Mouse (Mus musculus) left cerebral cortex, adult 2 months (tissue): ENCODE measurements at regions not wholly inside any gene's neighbourhood (a gene's known extent, or its start where the extent isn't known, plus 50 kb on each side); places are given as distances from the start of the nearest gene placed in this dataset.

ENCODE experiments used
- DNase-seq, 2 experiments: peaks; one replicate each; pipeline ENCODE4 v3.0.0; 2021 to 2022; ENCODE audit warnings: low spot score in 2 of 2, mixed read lengths in 1 of 2; ENCODE audit errors: extremely low spot score in 1 of 2
- H3K27ac ChIP-seq: fragments of 200-600 bp; 2 replicates; pipeline ENCODE4 v1.8.1; 2022
- H3K4me3 ChIP-seq: fragments of 200-600 bp; 2 replicates; pipeline ENCODE4 v1.8.1; 2022
- CTCF ChIP-seq: fragments of 200-600 bp; IDR thresholded peaks from 2 replicates; pipeline ENCODE4 v1.8.1; 2022; ENCODE audit warnings: antibody characterized with exemption, mild to moderate bottlenecking, moderate library complexity
- intact Hi-C: fragments of 180-260 bp; cut with DNase I; formaldehyde crosslinking; loops from one replicate; pipeline ENCODE4 v1.15.1; 2025

DNA sequence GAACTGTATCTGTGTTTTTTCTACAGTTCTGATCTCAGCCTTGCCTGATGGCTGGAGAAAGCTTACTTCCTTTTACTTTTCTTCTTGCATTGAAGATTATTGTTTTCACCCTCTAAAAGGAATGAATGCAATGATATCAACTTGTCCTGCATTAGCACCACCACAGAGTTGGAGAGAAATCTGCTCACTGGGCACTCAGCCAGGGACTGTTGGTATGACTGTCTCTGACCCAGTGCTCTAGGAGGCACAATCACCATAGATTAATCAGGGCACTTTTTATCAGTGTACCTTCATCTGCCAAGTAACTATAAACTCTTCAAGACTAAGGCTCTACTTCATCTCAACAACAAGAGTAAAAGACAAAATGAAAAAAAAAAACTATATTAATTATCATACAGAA is 888.1 kb downstream of the 5730522E02Rik start:
- Histone ChIP-seq H3K27ac (no peak overlapping the region), H3K4me3 (no peak overlapping the region)
- no peak for DNase-seq
- intact Hi-C loops, result no loop called here
- TF ChIP-seq CTCF, result no peak

DNA sequence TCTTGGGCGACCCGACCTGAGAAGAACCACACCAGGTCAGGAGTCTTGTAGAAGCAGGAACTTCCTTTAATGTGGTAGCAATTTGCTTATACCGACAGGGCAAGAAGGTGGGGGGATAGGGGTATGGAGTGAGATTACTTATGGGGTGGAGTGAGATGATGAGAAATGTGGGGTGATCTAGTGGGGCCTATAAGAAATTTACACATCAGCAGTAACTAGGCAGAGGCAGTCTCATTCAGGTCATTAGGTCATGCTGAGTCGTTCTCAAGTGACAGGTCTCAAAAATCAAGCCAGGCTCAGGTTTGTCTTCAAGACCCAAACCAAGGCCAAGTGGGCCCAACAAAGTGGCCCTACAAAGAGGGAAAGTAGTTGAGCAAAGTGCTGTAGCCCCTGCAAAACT is 889.1 kb downstream of the 5730522E02Rik start:
- Histone ChIP-seq H3K4me3 (no peak overlapping the region), H3K27ac (no peak overlapping the region)
- intact Hi-C loops, result no loop called here
- no peak for TF ChIP-seq CTCF
- no peak for DNase-seq

DNA sequence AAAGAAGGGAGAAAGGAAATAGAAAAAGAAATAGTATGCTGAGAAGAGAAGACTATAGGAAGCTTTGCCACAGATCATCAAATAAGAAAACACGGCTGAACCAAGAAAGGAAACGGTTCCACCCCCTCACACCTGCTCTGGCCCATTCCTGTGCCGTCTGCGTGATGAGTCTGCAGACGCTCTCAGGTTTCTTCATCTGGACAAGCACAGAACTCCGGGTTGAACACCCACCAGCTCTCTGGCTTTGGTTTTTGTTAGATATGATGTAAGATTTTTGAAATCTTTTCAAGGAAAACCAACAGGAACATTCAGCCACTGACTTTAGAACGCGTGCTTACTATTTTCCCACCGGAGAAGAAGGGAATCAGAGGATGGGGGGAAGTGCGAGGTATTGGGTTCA is 895.9 kb downstream of the 5730522E02Rik start:
- intact Hi-C loops, result loop anchor here (2.0 to 10.0 kb wide), 7 partner anchors 42 to 1660 kb away; no protein-coding TSS in a partner anchor
- H3K4me3 ChIP-seq, result peak overlapping the region; percentile 23; the same call in 1 of the 2 replicates
- peak; percentile 39 to 60 for DNase-seq
- peak overlapping the region; percentile 69 for H3K27ac ChIP-seq
- TF ChIP-seq CTCF, result no peak

DNA sequence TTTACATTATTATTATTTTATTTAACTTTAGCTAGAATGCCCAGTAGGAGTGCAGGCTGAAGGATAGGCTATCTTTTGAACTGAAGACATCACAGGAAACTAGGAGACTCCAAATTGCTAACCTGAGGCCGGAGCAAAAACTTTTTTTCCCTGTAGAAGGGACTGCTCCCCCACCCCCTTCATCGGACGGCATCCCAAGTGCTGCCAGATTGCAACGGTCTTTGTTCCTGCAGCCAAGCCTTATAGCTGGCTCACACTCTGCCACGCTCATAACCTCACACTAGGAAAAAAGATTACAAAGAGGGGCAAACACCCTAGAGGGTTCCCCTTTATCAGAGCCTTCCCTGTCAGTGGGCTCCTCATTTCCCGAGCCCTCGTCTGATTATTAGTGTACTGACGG is 896.7 kb downstream of the 5730522E02Rik start:
- Histone ChIP-seq H3K27ac (peak overlapping the region; percentile 69), H3K4me3 (peak overlapping the region; percentile 23; the same call in 1 of the 2 replicates)
- DNase-seq, result no peak
- intact Hi-C loops, result loop anchor here (2.0 to 10.0 kb wide), 7 partner anchors 43 to 1661 kb away; no protein-coding TSS in a partner anchor
- no peak for TF ChIP-seq CTCF

DNA sequence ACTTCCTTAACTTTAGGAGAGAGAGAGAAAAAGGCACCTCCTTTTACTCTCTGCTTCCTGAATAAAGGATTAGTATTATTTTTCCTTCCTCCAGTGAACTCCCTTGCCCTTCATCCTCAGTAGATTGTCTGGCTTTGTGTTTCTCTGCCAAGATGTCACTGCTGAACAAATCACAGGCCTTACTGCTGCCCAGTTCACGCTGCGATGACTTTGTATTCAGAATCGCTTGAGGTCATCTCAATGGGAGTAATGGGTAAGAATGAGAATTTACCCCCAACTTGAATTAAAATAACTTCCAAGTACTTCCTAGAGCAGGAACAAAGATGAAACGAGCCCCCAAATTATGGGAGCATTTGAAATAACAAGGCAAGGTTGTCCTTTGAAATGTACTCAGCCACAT is 897.3 kb downstream of the 5730522E02Rik start:
- TF ChIP-seq CTCF, result no peak
- intact Hi-C loops, result loop anchor here (5.0 to 10.0 kb wide), 6 partner anchors 431 to 1661 kb away; no protein-coding TSS in a partner anchor
- no peak overlapping the region for H3K27ac ChIP-seq
- no peak for DNase-seq
- no peak overlapping the region for H3K4me3 ChIP-seq

GRCm38 (mm10) chr11:25310754-25311153 is 899.8 kb downstream of the 5730522E02Rik start:
- Histone ChIP-seq H3K4me3 (no peak overlapping the region), H3K27ac (no peak overlapping the region; the same call in 1 of the 2 replicates)
- intact Hi-C loops, result loop anchor here (5.0 to 10.0 kb wide), 6 partner anchors 434 to 1664 kb away; no protein-coding TSS in a partner anchor
- no peak for DNase-seq
- no peak for TF ChIP-seq CTCF

- DNase-seq, result peak; percentile 60 to 62
- intact Hi-C loops, result loop anchor here (2.0 to 10.0 kb wide), 2 partner anchors 774 to 1220 kb away; no protein-coding TSS in a partner anchor
These were observed 909.4 kb downstream of the 5730522E02Rik start for GRCm38 (mm10) chr11:25301130-25301529.

GRCm38 (mm10) chr11:25288346-25288745 is 922.2 kb downstream of the 5730522E02Rik start:
- Histone ChIP-seq H3K27ac (peak overlapping the region; percentile 29; the same call in 1 of the 2 replicates), H3K4me3 (peak overlapping the region; percentile 40)
- no peak for TF ChIP-seq CTCF
- intact Hi-C loops, result loop anchor here (5.0 kb wide), 2 partner anchors 131 to 256 kb away; no protein-coding TSS in a partner anchor
- DNase-seq, result no peak

More at GRCm38 (mm10) chr11:25301130-25301529, 909.4 kb downstream of the 5730522E02Rik start:
- H3K4me3 ChIP-seq, result no peak overlapping the region
- H3K27ac ChIP-seq, result 0 out of 2 replicates have a peak overlapping the region, but pooled peaks have one; percentile 47
- TF ChIP-seq CTCF, result peak; percentile 75

DNA sequence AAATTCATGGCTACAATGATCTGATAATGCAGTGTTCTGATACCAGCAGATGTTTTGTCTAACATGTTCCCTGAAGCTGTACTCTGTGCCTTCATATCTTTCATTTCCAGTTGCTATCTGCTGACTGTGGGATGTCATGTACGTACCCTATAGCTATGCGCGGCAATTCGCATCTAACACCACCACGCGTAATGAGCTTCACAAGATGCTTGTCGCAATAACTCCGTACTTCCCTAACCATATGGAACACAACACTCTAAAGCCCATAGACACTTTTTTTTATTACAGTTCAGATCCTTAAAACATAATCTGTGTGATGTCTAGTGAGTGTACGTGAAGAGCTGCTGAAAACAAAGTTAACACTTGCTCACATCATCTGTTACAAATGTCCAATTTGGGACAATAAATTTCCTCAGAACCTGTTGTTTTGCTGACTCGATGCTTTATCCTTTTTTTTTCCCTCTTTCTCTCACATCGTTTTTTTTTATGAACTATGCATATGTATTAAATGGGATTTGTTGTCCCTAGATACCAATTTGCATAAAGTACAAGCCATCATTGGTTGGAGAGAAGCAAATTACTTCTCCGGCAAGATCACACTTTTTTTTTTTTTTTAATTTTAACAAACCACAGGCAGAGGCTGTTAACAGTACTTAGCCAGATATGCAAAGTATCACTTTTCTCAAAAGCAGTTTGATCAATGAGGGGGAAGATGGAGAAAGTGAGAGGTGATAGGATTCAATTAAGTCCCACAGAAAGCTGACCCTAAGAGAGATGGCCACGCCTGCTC is 922.9 kb downstream of the 5730522E02Rik start:
- DNase-seq, result no peak
- Histone ChIP-seq H3K27ac (peak overlapping the region; percentile 29; the same call in 1 of the 2 replicates), H3K4me3 (peak overlapping the region; percentile 40)
- intact Hi-C loops, result loop anchor here (5.0 kb wide), 2 partner anchors 130 to 255 kb away; no protein-coding TSS in a partner anchor
- TF ChIP-seq CTCF, result no peak

DNA sequence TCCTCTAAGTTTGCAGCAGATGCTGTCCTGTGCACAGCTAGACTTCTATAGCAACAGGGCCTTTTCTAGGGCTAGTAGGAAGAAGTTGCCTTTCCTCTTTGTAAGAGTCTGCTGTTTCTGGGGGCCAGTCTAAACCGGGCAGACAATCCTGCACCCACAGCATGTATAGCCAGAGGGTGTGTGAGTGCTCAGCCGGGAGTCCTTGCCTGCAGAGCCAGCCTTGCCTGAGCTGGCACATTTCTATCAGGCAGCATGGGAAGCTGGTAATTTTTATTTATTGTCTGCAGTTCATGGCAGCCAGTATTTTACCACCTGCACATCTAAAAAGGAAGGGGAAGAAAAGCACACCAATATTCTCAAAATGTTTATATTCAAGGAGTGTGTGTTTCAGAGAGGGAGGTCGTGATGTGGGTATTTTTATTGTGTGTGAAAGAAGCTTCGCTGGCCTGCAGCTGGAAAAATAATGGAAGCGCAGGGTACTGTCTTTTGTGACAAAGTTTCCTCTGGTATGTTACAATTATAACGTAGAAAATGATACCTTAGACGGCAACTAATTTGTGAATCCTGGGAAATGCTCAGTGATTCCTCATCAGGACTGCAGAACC is 940.5 kb downstream of the 5730522E02Rik start:
- TF ChIP-seq CTCF, result no peak
- Histone ChIP-seq H3K4me3 (no peak overlapping the region), H3K27ac (no peak overlapping the region)
- intact Hi-C loops, result no loop called here
- no peak for DNase-seq

DNA sequence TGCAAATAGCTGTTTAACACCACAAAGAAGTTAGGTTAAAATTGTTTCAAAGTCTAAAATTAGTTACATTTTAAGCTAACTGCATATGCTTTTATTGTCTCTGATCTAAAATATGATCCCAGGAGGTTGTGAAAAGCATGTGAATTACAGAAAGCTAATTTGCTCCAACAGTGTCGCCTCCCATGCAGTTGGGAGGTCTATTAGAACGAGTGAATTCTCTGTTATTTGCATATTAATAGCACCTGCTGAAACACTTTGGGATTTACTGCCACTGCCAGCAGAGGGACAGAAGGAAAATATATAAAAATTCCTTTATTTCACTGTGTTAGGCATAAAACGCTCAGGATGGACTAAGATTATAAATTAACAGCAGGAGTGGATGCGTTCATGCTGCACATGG is 947.7 kb downstream of the 5730522E02Rik start:
- Histone ChIP-seq H3K27ac (no peak overlapping the region), H3K4me3 (no peak overlapping the region)
- DNase-seq, result no peak
- intact Hi-C loops, result no loop called here
- TF ChIP-seq CTCF, result no peak

- no peak for TF ChIP-seq CTCF
- DNase-seq, result no peak
- H3K4me3 ChIP-seq, result no peak overlapping the region
- intact Hi-C loops, result no loop called here
- no peak overlapping the region for H3K27ac ChIP-seq
These were observed 950.9 kb downstream of the 5730522E02Rik start for GRCm38 (mm10) chr11:25259691-25260090.
